Mouse (Mus musculus) adipocyte (in vitro differentiated cells): ENCODE data around the gene Lamb3.

Experiments used
- DNase-seq: peaks from one replicate; pipeline ENCODE4 v3.0.0-alpha.2; 2016; ENCODE audit warnings: low spot score

The Lamb3 gene

DNA sequence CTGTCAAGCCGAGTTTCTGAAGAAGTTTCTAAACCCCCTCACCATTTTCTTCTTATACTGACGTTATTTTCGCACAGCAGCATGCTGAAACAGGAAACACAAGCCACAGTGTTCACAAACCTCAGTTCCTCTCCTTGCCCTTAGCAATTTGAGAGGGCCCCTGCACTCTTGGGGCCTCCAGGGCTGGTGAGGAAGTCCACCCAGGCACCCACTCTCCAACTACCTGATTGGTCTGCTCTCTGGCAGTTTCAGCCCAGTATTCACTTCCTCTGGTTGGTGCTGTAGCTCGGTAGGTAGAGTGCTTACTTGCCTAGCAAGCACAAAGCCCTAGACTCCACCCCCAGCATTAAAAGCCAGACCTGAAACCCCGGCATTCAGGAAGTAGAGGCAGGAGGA, 6.1 kb upstream of the Lamb3 start, which contains the start of gene Traf3ip3:
Gene Traf3ip3 (minus strand): TSS at position 321 of the 396 bp plus-strand sequence.
- no peak for DNase-seq

GRCm38 (mm10) chr1:193203821-193204220, 3.7 kb upstream of the Lamb3 start:
- DNase-seq = no peak

- DNase-seq = no peak
Measured at GRCm38 (mm10) chr1:193205431-193205830, 2.1 kb upstream of the Lamb3 start.

- peak; percentile 59 for DNase-seq
Measured at GRCm38 (mm10) chr1:193208178-193208577, 679 bp downstream of the Lamb3 start.

DNA sequence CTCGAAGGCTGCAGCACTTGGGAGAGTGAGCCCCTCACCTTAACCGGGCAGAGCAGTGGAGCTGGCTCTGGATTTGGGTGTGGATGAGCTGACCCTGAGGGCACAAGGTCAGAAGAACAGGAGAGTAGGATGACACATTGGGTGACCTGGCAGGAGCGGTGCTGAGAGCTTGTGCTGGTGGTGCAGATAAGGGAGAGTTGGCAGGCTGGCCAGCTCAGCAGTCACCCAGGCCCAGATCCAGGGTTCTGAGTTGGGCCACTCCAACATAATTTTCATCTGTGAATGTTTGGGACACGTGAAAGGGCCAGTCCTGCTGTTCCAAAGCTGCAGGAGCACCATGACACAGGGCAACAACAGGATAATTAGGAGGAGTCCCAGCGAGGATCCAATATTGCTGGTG, 3.9 kb downstream of the Lamb3 start:
- DNase-seq = no peak

DNA sequence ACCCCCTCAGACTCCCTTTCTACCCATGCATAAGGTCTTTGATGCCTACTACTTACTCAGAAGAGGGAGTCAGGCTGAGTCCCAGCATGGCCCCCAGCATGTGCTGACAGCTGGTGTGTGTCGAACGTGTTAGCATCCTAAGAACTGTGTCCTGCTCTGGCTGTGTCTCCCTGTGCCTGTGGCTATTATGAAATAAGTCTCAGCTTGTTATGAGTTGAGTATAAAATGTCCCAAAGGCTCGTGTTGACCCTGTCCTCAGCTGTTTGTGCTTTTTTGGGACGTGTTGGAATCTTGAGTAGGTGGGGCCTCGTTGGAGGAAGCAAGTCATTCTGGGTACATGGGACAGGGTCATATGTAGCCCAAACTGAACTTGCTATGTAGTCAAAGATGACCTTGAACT, 6.6 kb downstream of the Lamb3 start:
- DNase-seq = no peak

GRCm38 (mm10) chr1:193216000-193216399, 8.5 kb downstream of the Lamb3 start:
- no peak for DNase-seq

GRCm38 (mm10) chr1:193220408-193220807, 12.9 kb downstream of the Lamb3 start:
- DNase-seq = no peak

- no peak for DNase-seq
Measured at GRCm38 (mm10) chr1:193225531-193225930, 18.0 kb downstream of the Lamb3 start.

DNA sequence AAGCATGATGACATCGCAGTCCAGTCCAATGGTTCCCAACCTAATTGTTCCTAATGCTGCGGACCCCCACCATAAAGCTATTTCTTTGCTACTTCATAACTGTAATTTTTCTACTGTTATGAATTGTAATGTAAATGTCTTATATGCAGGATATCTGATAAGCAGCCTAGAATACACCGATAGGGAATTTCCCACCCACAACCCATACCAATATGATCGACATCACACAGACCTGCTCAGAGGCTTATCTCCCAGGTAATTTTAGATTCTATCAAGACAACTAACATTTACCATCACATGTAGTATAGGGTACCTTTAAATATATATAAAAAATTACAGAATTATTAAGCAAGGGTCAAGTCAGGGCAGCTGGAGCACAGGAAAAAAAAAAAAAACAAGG, 18.6 kb downstream of the Lamb3 start:
- DNase-seq = no peak

GRCm38 (mm10) chr1:193226724-193227522, 19.4 kb downstream of the Lamb3 start:
- peak; percentile 22 for DNase-seq

DNA sequence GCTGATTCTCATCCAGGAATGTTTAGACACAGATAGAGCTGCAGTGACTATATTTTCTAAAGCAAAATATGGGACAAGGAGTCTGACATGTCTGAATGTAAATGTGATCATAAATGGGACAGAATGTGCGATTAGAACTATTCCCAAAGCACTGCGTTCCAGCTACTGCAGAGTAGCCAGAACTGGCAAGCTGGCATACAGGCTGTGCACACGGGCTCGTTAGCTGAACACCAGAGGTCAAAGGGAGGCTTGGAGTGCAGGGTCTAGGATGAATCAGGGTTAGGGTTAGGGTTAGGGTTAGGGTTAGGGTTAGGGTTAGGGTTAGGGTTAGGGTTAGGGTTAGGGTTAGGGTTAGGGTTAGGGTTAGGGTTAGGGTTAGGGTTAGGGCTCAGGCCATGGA, 20.0 kb downstream of the Lamb3 start:
- no peak for DNase-seq

GRCm38 (mm10) chr1:193229570-193229969, 22.1 kb downstream of the Lamb3 start:
- peak; percentile 28 for DNase-seq

DNA sequence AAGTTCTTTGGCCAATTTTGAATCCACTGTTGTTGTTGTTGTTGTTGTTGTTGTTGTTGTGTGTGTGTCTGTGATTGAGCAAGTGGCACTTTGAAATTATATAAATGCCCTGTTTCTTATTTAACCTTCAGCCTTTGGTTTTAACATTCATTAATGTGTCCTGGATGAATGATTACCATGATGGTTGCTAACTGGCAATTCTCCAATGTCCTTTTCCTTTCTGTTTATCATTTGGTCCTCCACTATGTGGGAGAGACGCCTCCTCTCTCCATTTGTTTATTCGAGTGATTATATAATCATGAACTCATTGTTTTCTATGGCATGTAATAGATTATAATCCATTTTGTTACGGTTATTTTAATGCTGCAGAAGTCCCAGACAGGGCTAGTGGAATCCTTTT, 23.0 kb downstream of the Lamb3 start:
- no peak for DNase-seq

DNA sequence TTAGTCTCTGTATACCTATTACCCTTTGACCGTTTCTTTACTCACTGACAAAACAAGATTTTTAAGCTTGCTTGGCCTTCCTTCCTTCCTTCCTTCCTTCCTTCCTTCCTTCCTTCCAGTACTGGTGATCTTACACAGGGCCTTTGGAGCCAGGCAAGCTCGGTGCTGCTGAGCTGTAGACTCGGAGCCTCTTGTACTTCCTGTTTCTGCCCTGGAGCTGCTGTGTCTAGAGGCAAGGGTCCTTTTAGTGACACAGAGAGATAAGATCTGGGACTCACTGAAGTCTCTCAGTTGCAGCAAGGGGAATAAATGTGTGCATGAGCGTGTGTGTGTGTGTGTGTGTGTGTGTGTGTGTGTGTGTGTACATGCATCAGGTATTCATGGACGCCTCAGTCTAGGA, 23.4 kb downstream of the Lamb3 start:
- no peak for DNase-seq

DNA sequence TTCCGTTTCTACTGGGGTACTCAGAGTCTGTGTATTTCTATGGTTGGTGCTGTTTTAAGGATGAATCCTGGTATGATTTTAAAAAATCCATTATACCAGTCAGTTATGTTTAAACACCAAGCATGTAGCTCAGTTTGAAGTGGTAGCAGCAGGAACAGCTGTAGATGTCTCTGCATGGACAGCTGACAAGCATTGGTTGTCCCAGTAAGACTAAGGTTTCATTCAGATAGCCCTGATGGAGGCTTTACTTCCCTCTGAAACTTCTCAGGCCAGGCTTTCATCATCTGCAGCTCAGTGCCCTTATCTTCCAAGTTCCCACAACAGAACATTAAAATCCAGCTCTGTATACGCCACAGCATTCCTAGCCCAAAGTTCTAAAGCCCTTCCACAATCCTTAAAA, 25.2 kb downstream of the Lamb3 start:
- DNase-seq = no peak

- no peak for DNase-seq
Measured at GRCm38 (mm10) chr1:193234130-193234645, 26.7 kb downstream of the Lamb3 start.

DNA sequence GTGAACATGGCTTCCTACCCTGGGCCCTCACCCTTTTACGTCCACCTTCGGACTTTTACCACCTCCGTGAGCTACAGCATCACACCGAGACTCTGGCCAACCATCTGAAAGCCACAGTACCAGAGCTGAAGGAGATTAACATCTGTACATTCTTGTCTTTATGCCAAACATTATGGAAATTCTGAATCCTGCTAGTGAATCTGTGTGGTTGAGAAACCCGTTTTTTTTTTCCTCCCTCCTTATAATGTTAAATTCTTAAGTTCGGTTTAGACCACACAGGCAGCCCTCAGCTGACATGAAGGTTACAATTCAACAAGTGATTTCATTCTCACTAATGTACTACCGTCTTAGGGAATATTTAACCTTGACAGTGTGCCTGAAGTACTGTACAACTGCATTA, 27.4 kb downstream of the Lamb3 start:
- no peak for DNase-seq

DNA sequence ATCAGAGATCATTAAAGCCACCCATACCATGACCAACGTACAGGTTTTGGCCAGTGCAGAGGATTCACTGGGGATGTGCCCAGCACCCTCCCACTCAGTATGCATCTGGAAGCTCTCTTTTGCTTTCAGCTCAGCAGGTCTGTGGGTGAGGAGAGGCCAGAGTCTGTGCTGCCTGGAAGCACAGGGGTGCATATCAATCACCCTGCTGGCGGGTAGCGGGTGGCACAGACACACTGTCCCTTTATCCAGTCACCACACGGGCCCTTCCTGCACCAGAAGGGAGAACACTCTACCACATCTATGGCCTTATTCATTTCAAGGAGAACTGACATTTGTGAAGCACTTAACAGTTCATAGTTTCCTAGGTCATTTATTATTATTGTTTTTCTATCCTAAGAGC, 30.9 kb downstream of the Lamb3 start:
- DNase-seq = no peak

DNA sequence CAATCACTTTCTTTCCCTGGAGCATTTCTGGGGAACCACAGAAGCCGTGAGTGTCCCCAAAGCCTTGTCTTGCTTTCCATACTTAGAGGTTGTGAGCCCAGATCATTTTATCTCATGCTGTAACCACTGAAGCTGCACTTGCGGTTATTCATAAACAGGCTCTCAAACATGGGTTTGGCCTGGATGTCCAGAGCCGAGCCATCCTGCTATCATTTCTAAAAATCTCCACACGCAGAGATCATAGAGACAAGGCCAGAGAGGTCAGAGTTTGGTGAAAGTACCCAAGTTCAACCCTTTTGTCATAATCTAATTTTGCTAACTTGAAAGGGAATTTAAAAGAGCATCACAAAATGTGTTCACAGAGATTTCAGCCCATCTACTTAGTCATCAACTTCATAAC, 33.9 kb downstream of the Lamb3 start:
- DNase-seq = no peak

DNA sequence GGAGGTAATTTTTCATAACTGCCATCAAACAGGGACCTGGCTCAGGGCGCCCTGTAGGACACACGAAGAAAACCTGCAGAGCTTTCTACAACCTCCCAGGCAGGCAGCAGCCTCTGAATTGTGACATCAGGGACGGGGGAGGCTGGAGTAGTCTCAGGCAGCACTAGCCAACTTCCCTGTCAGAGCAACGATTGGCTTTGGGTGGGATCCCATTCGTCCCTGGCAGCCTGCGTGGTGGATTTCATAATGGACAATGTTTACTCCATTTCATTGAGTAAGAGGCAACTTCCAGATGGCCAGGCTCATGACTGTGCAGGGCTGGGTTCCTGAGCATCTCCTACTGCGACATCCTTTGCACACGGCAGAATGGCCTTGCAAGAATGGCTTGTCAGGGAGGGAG, 34.7 kb downstream of the Lamb3 start:
- DNase-seq = peak; percentile 97

DNA sequence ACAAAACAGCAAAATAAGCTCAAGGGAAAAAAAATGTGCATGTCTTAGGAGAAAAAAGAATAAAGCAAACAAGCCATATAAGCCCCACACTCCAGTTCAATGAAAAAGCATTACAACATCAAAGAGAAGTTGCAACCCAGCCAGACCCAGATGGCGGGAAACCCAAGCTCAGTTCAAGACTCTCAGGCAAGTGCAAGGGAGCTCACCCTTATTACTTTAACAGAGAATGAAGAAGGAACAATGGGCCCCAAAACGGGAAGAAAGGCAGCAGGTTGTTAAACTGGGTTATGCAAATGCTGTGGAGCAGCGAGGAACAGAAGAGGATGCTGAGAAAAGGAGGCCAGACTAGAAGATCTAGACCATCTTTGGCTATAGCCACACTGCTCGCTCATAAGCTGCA, 35.4 kb downstream of the Lamb3 start:
- DNase-seq = no peak

DNA sequence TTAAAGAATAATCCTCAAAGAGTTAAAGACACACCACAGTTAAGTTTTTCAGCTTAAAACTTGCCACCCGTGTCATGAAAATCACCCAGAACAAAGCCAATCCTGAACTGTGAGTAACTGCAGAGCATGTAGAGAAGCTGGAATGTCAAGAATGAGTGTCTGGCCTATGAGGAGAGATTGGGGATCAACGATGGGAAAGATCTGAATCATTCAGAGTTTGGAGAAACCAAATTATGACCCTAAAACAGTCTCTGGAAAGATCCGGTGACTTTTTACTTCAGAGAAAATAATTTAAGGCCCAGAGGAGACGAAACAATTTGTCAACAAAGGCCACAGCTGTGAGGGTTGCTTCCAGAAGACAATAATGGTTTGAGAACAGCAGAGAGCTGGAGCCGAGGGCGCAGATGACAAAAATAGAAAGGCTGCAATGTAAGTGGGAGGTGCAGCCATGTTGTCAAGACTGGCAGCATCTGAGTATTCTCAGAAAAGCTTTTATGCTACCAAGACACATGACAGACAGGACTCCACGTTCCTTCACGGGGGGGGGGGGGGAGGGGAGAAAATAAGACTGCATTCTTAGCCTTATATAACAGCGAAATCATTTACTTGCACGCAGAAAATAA, 36.2 kb downstream of the Lamb3 start:
- peak; percentile 42 for DNase-seq

DNA sequence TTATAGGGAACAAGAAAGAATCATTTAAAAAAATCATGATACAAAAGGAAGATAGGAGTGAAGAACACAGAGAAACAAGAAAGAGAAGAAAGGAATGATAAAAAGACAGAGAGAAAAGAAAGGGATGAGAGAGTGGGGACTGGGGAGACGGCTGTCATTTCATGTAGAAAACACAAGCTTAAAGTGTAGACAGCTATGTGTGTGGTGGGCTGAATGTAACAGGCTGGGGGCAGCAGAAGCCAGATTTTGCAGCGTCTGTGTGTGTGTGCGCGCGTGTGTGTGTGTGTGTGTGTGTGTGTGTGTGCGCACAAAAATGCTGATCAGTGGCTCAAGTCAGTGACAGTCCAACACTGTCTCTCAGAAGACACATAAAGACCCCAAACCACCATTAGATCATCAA, 36.7 kb downstream of the Lamb3 start:
- DNase-seq = no peak
